Mouse (Mus musculus): ENCODE results near the gene Iah1.

Iah1 gene

GRCm38 (mm10) chr12:21373100-21373819, 57.1 kb downstream of the Iah1 start, which contains the start of gene Adam17:
Adam17 (minus strand) TSS chr12:21373632.
- peak; percentile 98 for DNase-seq

Data from embryo, embryonic 11 days (tissue).